Mouse (Mus musculus) adrenal gland, postnatal 25 days (tissue): ENCODE measurements around the gene Lamb2. TPM values are rescaled to one million over a fixed set of nuclear protein-coding genes. Genes with fewer than 3 reads are reported as not detected.

Experiments used
- DNase-seq: peaks from one replicate; pipeline ENCODE4 v3.0.0; 2021; ENCODE audit warnings: mixed read lengths
- total RNA-seq: library from RNA; stranded (reverse); gene quantifications from 2 replicates; pipeline ENCODE4 v1.2.3, GENCODE M21; 2021

The Lamb2 gene
- total RNA-seq, 1 experiment from 2014 or later: 134 TPM

DNA sequence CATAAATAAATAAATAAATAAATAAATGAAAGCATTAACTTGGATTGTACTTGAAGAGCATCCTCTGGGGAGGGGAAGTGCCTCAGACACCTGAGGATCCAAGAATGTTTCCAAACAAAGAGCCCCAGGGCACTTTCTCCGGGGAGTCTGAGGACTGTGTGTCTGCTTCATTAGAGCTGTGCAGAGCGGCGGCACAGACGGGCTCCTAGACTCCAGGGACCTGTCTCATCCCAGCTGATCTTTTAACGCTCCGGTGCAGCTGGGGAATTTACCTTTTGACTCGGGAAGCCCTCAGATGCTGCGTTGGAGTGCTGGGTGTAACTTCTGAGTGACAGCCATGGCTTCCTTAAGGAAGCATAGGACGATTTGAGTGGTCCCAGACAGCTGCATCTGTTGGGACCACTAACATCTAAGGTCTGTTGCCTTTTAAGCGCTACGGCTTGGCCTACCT is 18.3 kb upstream of the Lamb2 start, which contains the start of gene Klhdc8b:
Klhdc8b (minus strand) TSS at position 401 of the 451 bp plus-strand sequence.
- no peak for DNase-seq

DNA sequence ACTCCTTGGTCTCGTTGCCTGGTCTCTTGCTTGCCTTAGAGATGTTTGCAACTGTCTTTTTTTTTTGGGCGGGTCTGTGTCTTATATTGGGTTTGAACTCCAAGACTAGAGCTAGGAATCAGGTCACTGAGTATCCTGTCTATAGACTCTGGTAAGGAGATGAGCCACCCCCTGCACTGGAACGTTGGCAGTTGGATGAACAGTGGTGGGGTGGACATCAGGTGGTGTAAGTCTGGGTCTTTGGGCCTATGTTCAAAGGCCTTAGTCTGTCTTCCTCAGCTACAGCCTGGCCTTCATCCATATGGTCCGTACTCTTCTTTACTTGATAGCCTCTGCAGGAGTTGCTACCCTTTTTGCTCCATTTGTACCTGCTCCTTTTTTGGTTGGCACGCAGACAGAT is 17.9 kb upstream of the Lamb2 start:
- DNase-seq: no peak

DNA sequence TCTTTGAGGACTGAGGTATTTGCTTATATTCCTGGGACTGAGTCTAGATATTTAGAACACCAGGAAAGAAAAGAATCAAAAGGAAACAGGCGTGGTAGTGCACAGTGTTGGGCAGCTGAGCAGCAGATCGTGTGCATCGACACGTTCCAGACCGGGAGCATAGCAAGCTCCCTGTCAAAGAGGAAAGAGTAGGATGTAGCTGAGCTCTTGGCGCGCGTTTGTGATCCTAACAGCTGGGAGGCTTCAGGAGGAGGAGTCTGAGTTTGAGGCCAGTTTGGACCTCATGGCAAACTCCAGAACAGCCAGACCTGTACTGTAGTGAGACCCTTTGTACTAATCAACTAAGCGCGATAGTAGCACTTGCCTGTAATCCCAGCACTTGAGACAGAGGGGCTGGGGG is 17.3 kb upstream of the Lamb2 start:
- no peak for DNase-seq

DNA sequence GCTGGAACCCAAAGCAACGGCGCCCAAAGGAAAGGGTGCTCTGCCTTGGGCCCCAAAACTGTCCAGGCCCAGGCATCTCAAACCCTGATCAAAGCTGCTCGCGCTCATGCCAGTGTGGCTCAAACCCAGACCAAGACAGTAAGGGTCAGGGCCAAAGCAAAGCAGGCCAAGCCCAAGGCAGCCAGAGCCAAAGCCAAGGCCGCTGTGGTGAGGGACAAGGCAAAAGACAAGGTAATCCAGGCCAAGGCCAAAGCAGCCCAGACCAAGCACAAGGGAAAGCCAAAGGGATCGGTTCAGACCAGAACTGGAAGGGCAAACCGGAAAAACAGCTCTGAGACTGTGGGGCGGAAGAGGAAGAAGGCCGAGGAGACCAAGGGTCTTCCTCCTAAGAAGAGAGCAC is 15.8 kb upstream of the Lamb2 start:
- peak; percentile 43 for DNase-seq

DNA sequence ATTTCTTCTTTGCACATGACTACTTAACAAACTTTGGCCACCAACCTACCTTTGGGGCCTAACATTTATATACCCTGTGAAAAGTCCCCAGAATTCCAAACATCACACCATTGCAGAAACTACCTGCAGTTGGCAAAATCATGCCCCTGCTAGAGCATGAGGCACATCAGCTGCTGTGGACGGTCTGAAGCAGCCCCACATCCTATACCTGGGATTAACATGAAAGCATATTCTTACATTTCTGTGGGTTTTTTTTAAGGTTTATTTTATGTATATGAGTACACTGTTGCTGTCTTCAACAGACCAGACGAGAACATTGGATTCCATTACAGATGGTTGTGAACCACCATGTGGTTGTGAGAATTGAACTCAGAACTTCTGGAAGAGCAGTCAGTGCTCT is 13.3 kb upstream of the Lamb2 start:
- no peak for DNase-seq

DNA sequence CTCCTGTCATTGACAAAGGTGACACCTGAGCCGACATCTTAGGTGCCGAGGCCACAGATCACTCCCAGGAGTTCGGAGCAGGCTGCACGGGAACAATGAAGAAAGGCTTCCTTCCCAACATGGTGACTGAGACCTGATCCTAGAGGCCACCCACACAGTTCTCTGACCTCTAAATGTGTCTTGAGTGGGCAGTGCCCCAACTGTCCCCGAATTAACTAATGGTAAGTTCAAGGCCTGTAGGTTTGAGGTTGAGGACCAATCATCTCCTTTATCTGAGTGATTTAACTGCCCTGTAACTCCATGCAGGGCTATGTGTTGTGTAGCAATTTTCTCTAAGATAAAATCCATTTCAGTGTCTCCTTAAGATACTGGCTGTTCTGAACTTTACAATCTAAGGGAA is 10.1 kb upstream of the Lamb2 start:
- no peak for DNase-seq

DNA sequence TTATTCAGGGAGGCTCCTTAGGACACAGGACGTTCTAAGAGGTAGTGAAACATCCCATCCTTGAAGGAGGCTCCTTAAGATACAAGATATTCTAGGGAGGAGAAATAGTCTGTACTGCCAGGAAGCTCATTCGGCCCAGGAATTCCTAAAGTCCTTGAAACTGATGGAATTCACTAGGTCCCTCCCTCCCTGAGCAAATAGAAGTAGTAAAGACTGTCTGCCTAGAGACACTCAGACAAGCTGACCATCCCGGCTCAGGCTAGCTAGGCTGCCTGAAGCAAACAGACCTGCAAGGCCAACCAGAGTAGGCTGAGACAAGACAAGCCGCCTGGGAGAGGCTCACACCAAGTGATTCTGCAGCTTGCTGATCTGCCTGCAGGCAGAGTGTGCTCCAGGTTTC is 9.7 kb upstream of the Lamb2 start:
- no peak for DNase-seq

DNA sequence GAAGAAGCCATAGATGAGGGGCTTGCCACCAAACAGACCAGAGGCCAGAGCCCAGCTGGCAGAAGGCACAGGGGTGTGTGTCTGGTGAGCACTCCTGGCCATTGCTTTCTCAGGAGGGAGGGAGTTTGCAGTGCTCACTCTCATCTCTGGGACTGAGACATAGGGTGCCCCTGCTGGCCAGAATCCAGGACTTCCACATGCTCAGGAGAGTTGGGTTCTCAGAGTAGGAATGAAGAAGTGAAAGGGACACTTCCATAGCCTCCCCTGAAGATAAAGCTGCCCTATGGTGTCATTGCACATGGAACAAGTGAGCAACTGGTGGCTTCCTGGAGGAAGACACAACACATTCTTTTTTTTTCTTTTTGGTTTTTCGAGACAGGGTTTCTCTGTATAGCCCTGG is 5.0 kb upstream of the Lamb2 start:
- no peak for DNase-seq

DNA sequence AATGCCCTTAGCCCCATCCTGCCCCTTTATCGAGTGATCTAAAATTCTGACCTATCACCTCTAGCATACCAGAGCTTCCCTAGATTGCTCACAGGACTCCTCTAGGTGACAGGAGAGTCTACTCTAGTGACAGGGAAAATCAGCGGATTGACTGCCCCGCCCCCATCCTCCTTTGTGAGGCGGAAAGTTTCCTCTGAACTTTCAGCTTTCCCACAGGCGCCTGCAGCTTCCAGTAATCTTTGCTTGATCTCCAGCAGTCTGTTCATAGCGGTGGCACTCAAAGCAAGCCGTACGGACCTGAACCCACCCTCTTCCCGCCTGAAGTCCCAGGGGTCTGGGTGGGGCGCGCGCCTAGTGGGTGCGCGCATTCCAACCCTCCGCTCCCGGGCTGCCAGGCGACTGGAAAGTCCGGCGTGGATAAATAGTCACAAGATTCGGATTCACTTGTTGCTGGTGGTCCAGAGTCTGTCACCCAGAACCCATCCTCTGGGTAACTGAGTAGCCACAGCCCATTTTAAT is 839 bp upstream of the Lamb2 start:
- peak; percentile 79 for DNase-seq

DNA sequence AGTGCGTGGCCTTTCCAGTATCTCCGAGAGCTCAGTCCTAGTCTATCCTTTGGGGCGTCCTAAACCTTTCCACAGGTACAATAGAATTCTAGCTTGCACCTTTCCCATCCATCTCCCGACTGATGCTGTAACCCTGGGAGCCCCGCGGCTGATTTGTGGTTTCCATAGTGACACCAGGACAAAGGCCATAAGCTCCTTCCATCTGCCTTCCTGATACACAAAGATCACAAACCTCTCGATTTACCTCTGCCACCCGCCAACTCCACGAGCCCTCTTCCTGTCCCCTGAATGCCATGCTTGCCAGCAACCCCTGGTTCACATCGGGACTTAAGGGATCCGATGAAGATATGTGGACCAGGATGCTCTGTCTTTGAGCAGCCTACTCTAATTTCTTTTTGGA is 295 bp upstream of the Lamb2 start:
- DNase-seq: no peak

DNA sequence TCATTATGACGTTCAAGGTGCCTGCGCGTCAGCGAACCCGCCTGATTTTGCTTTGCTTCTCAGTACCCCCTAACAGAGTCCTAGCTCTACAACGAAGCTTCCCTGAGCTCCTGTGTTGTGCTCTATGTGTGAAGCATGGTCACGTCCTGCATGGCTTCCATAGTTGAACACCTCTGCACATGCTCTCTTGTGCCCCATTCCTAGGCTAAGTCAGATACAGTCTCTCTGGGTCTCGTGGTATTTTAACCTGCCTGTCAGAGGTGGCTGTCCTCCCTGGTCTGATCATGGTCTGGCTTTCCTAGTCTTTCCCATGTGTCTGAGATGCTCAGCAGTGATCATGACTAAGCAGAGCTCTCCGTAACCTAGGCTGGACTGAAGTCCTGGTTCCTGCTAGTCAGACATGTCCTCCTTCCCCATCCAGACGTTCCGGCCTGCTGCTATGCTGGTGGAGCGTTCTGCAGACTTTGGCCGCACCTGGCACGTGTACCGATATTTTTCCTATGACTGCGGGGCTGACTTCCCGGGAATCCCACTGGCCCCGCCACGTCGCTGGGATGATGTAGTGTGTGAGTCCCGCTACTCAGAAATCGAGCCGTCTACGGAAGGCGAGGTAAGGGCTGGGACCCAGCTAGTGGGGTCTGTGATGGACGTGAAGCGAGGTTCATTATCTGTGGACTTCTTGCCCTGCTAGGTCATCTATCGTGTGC is 1.4 kb downstream of the Lamb2 start:
- DNase-seq: no peak

DNA sequence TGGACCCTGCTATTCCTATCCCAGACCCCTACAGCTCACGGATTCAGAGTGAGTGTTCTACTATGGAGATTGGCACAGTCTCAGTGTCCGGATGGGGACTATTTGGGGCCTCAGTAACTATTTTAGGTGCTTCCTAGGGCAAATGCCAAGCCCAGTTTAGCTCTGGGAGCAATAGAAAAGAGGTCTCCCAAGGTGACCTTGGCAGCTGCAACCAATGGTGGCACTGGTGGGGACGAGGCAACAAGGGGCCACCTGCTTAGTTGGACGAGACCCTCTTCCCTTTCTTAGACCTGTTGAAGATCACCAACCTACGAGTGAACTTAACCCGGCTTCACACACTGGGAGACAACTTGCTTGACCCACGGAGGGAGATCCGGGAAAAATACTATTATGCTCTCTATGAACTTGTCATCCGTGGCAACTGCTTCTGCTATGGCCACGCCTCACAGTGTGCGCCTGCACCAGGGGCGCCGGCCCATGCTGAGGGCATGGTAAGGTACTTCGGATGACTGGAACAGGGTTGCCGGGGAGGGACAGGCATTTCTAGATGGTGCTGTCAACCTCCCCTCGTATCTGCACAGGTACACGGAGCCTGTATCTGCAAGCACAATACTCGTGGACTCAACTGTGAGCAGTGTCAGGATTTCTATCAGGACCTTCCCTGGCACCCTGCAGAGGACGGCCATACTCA is 2.1 kb downstream of the Lamb2 start:
- DNase-seq: no peak

DNA sequence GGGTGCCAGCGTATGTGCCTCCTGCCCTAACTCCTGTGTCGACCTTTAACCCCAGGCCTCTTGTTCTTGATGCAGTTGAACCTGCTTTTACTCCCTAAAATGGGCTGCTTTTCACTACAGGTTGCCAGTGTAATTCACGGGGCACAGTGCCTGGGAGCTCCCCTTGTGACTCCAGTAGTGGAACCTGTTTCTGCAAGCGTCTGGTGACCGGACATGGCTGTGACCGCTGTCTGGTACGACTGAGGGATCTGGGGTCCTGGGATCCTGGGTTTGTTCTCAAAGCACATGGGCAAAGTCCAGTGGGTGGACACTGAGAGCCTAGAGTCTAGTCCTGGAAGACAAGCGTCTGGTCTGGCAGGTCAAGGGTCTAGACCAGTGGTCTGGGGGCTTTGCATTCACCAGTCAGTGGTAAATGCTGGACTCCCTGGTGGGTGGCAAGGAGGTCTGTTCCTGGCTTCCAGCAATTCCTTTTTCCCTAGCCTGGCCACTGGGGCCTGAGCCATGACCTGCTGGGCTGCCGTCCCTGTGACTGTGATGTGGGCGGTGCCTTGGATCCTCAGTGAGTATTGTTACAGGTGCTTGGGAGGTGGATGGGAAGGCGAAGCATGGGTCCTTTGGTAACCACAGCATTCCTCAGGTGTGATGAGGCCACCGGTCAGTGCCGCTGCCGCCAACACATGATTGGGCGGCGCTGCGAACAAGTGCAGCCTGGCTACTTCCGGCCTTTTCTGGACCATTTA is 3.7 kb downstream of the Lamb2 start:
- no peak for DNase-seq

DNA sequence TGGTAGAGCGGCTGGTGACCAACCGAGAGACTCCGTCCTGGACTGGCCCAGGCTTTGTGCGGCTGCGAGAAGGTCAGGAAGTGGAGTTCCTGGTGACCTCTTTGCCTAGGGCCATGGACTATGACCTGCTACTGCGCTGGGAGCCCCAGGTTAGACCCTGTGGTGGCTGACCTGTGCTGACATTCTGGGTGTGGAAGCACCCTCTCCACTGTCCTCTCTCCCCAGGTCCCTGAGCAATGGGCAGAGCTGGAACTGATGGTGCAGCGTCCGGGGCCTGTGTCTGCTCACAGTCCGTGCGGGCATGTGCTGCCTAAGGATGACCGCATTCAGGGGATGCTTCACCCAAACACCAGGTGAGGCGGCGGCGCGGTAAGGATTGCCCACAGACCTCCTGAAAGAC is 4.5 kb downstream of the Lamb2 start:
- DNase-seq: no peak

DNA sequence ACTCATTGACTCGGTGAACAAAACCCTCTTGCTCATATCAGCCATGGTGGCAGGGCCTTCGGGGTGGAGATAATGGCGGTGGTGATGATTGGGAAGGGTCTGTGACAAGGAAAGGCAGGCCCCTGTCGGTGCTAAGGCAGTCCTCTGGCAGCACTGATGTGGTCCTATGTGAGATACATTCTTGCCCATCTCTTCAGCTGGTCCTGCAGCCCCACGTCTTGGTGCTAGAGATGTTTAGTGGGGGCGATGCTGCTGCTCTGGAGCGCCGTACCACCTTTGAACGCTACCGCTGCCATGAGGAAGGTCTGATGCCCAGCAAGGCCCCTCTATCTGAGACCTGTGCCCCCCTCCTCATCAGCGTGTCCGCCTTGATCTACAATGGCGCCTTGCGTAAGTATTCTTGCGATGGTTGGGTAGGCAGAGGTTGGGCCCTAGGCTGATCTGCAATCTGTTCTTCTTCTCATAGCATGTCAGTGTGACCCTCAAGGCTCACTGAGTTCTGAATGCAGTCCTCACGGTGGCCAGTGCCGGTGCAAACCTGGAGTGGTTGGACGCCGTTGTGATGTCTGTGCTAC is 5.9 kb downstream of the Lamb2 start:
- no peak for DNase-seq

DNA sequence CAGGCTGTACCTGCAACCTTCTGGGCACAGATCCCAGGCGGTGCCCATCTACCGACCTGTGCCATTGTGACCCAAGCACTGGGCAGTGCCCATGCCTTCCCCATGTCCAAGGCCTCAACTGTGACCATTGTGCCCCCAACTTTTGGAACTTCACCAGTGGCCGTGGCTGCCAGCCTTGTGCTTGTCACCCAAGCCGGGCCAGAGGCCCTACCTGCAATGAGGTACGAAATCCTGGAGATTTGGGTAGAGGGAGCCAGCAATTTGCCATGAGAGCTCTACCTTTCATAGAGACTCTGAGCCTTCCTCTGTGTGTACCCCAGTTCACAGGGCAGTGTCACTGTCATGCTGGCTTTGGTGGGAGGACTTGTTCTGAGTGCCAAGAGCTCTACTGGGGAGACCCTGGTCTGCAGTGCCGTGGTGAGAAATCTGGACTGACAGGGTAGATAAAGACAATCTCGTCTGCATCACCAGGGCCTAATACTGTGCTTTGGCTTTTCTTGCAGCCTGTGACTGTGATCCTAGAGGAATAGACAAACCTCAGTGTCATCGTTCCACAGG is 7.5 kb downstream of the Lamb2 start:
- DNase-seq: no peak

DNA sequence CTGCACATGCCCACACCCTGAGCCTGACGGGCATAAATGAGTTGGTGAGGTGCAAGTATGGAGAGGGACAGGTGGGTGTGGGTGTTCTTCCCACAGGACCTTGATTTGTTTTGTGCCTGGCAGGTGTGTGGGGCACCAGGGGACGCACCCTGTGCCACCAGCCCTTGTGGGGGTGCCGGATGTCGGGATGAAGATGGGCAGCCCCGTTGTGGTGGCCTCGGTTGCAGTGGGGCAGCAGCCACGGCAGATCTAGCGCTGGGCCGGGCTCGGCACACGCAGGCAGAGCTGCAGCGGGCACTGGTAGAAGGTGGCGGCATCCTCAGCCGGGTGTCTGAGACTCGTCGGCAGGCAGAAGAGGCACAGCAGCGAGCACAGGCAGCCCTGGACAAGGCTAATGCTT is 8.9 kb downstream of the Lamb2 start:
- no peak for DNase-seq

DNA sequence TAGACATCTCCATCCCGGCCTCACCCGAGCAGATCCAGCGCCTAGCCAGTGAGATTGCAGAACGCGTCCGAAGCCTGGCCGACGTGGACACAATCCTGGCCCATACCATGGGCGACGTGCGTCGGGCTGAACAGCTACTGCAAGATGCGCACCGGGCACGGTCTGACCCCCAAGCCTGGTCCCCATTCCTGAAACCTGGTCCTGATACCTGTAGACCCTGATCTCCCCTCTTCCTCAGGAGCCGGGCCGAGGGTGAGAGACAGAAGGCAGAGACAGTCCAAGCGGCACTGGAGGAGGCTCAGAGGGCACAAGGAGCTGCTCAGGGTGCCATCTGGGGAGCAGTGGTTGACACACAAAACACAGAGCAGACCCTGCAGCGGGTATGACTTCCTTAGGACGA is 9.7 kb downstream of the Lamb2 start:
- no peak for DNase-seq

DNA sequence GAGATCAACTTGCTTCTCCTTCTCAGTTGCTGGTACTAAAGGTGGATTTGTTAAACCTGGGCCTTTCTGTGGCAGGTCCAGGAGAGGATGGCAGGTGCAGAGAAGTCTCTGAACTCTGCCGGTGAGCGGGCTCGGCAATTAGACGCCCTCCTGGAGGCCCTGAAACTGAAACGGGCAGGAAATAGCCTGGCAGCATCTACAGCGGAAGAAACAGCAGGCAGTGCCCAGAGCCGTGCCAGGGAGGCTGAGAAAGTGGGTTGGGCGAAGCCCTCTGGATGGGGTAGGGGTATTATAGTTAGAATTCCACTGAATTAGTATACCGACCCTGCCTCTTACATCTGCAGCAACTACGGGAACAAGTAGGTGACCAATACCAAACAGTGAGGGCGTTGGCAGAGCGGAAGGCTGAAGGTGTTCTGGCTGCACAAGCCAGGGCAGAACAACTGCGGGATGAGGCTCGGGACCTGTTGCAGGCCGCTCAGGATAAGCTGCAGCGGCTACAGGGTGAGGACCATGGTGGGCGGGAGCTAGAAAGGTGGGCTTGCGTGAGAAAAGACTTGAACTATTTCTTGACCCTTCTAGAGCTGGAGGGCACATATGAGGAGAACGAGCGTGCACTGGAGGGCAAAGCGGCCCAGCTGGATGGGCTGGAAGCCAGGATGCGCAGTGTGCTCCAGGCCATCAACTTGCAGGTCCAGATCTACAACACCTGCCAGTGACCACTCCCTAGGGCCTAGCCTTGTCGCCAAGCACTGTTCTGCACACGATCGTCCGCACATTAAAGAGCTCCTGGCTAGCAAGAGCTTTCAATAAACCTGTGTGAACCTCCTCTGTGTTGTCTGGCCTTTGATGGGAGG is 10.4 kb downstream of the Lamb2 start:
- DNase-seq: no peak

DNA sequence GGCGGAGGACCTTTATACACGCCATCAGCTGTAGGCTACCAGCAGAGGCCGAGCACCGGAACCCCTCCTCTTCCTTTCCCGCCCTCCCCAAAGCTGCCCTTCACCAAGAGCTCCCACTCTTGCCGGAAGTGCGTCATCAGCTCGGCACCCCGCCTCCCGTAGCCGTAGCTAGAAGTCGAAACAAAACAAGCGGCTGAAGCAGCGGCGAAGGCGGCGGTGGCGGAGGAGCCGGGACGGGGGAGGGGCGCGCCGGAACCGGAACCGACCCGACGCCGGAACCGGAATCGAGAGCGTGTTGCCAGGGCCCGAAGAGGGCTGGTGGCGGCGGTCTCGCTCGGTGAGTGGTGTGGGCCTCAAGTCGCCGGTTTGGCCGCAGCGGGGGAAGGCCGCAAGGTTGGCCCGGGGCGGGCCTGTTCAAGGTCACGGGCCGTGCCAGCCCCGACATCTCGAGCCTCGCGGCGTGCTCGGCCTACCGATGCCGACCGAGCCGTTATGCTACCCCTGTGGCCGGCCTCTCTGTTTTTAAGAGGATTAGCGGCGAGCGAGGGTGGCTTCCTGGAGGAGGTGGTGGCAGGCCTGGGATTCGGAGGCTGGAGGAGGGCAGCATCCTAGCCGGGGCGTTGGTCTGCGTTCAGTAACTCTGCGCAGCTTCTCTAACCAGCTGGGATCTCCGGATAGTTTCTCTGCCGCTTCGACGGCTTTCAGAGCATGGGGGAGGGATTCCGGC is 11.2 kb downstream of the Lamb2 start, which contains the start of gene Usp19:
Usp19 (plus strand) TSS at position 44 of the 727 bp plus-strand sequence.
- DNase-seq: peak; percentile 95

DNA sequence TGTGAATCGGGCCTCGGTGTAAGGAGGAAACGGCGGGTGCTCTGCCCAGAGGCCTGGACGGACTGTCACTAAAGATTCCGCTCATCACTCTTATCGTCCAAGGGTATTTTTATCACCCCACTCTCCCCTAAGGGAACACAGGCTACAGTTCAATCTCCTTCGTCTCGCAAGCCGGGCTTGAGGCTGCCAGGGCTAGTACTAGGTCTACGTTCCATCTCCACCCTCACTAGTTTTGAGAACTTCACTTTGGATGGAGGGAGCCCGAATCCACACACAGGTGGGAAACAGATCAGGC is 11.7 kb downstream of the Lamb2 start:
- DNase-seq: no peak
